Mouse (Mus musculus): Measurements from ENCODE around the gene Sh3kbp1. TPM values are rescaled to one million over a fixed set of nuclear protein-coding genes. Genes with fewer than 3 reads are reported as not detected.
A peak's percentile ranks its signal among the peaks of the same experiment; 100 is the strongest.

The Sh3kbp1 gene
- total and polyA plus RNA-seq, 3 experiments, result 45.4 to 85.8 (median 48.2) TPM

DNA sequence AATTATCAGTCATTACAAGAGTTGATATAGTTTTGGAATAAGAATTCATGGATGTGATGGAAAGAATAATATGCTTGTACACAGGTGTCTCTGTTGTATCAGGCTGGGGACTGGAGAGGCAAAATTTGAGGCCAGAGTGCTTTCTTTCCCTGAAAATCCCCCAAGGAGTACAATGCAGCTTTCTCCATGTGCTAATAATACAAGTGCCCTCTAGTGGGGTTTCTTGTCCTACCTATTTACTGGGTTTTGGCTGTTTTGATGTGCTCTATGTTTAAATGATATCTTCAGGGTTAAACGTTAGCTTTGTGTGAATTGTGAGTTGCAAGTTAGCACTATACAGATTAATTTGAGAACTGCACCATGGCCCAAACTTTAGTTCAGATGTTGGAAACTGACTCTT lies 35.4 kb upstream of the Sh3kbp1 start:
- Histone ChIP-seq H3K27me3 (replicated peaks) (no peaks in the 10 kb centered on the region), H3K36me3 (replicated peaks in 1 of 2; ENCODE audit: control insufficient read depth in 1 of 2, insufficient read depth in 1 of 2, low read length in 1 of 2) (peaks cover 2 to 5% of the 10 kb centered on the region in 2 experiments), H3K4me2 (ENCODE audit: insufficient read depth, low read depth, poor library complexity, severe bottlenecking) (no peak overlapping the region), H3K4me1 (ENCODE audit: control insufficient read depth in 1 of 2, insufficient read depth in 2 of 2) (no peaks in the 10 kb centered on the region), H3K79me2 (replicated peaks; ENCODE audit: control insufficient read depth, extremely low read depth, insufficient read depth, poor library complexity, severe bottlenecking) (no peaks in the 10 kb centered on the region), H3K27ac (ENCODE audit: insufficient read depth, low read depth) (no peak overlapping the region), H3K4me3 (replicated peaks in 1 of 3; ENCODE audit: low read depth in 2 of 3, low read length in 2 of 3, poor library complexity in 1 of 3) (no peak overlapping the region), H3K9me3 (replicated peaks; ENCODE audit: low read length) (no peaks in the 10 kb centered on the region), H3K9ac (ENCODE audit: insufficient read depth, low read depth) (no peak overlapping the region)
- in situ Hi-C loops (cut with MboI; ENCODE audit: low pct_ligation_motif_present, low pct_unique_long_range_greater_than_20kb, low sequenced_read_pairs), result no loop called here
- DNase-seq (ENCODE audit: extremely low read depth), result no peak
- dilution Hi-C loops (cut with MboI; ENCODE audit: extremely low pct_ligation_motif_present, extremely low pct_unique_long_range_greater_than_20kb, low sequenced_read_pairs), result no loop called here
- TF ChIP-seq RAD21 (IDR thresholded peaks at IDR 0.05; ENCODE audit: low read depth, low read length), result peak; percentile 14
- TF ChIP-seq NELFE (IDR thresholded peaks at IDR 0.05; ENCODE audit: low read depth, low read length), result no peak
- TF ChIP-seq JUND (conservative IDR thresholded peaks at IDR 0.05; ENCODE audit: low read depth, low read length), result no peak
- no peak for TF ChIP-seq ETS1 (conservative IDR thresholded peaks at IDR 0.05; ENCODE audit: low read depth, low read length)
- TF ChIP-seq MAZ (IDR thresholded peaks at IDR 0.05; ENCODE audit: low read depth, low read length), result no peak
- TF ChIP-seq TBP (conservative IDR thresholded peaks at IDR 0.05; ENCODE audit: low read depth, low read length), result no peak
- peak; percentile 29 for TF ChIP-seq SMC3 (IDR thresholded peaks at IDR 0.05; ENCODE audit: low read depth, low read length)
- no peak for TF ChIP-seq JUN (IDR thresholded peaks at IDR 0.05; ENCODE audit: insufficient read depth, low read depth, low read length)
- TF ChIP-seq PAX5 (IDR thresholded peaks at IDR 0.05; ENCODE audit: low read length), result no peak
- peak in 1 of 2 experiments; percentile 42; a peak in 2 of 4 replicates for TF ChIP-seq CTCF (conservative IDR thresholded peaks at IDR 0.05 in 1 of 2, IDR thresholded peaks at IDR 0.05 in 1 of 2; ENCODE audit: low read depth in 2 of 2, low read length in 2 of 2)
- TF ChIP-seq NRF1 (IDR thresholded peaks at IDR 0.05; ENCODE audit: low read depth, low read length), result no peak
- no peak for TF ChIP-seq ZMIZ1 (IDR thresholded peaks at IDR 0.05; ENCODE audit: low read depth, low read length)
- no peak for TF ChIP-seq KAT2A (IDR thresholded peaks at IDR 0.05; ENCODE audit: insufficient replicate concordance, low read length)
- TF ChIP-seq HCFC1 (IDR thresholded peaks at IDR 0.05; ENCODE audit: low read depth, low read length), result no peak
- TF ChIP-seq CHD2 (IDR thresholded peaks at IDR 0.05; ENCODE audit: low read length), result no peak
- TF ChIP-seq ZNF384 (IDR thresholded peaks at IDR 0.05; ENCODE audit: low read depth, low read length), result no peak

DNA sequence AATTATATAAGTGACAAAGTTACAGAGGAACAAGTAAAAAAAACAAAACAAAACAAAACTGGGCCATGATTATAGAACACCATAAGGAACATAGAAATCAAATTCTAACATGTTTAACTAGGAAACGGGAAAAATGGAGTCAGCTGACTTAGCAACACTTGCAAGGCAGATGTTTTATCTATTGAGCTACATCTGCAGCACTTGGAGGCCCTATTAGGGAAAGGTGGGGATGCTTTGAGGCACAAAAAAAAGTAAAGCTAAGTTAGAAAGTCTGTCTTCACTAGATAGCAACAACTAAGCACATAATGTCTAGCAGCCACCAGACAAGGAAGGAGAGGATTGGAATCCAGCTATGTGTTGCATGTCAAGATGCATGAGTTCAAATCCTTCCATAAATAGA lies 29.6 kb upstream of the Sh3kbp1 start:
- H3K4me3 ChIP-seq (replicated peaks in 1 of 3; ENCODE audit: low read depth in 2 of 3, low read length in 2 of 3, poor library complexity in 1 of 3), result no peak overlapping the region
- H3K4me2 ChIP-seq (ENCODE audit: insufficient read depth, low read depth, poor library complexity, severe bottlenecking), result no peak overlapping the region
- H3K27me3 ChIP-seq (replicated peaks), result no peaks in the 10 kb centered on the region
- no peak for DNase-seq (ENCODE audit: extremely low read depth)
- TF ChIP-seq EP300 (IDR thresholded peaks at IDR 0.05; ENCODE audit: low read length) (no peak), ZC3H11A (IDR thresholded peaks at IDR 0.05; ENCODE audit: low read depth, low read length) (no peak), ZNF384 (IDR thresholded peaks at IDR 0.05; ENCODE audit: low read depth, low read length) (no peak), POLR2A (IDR thresholded peaks at IDR 0.05; ENCODE audit: low read depth, low read length) (no peak), CHD1 (IDR thresholded peaks at IDR 0.05; ENCODE audit: low read depth, low read length) (no peak), ZMIZ1 (IDR thresholded peaks at IDR 0.05; ENCODE audit: low read depth, low read length) (no peak), MAFK (IDR thresholded peaks at IDR 0.05; ENCODE audit: insufficient replicate concordance, low read length) (no peak), CHD2 (IDR thresholded peaks at IDR 0.05; ENCODE audit: low read length) (no peak), CTCF (conservative IDR thresholded peaks at IDR 0.05 in 1 of 2, IDR thresholded peaks at IDR 0.05 in 1 of 2; ENCODE audit: low read depth in 2 of 2, low read length in 2 of 2) (no peak), SMC3 (IDR thresholded peaks at IDR 0.05; ENCODE audit: low read depth, low read length) (no peak), RAD21 (IDR thresholded peaks at IDR 0.05; ENCODE audit: low read depth, low read length) (no peak)
- no peaks in the 10 kb centered on the region for H3K79me2 ChIP-seq (replicated peaks; ENCODE audit: control insufficient read depth, extremely low read depth, insufficient read depth, poor library complexity, severe bottlenecking)
- no peak overlapping the region for H3K9ac ChIP-seq (ENCODE audit: insufficient read depth, low read depth)
- dilution Hi-C loops (cut with MboI; ENCODE audit: extremely low pct_ligation_motif_present, extremely low pct_unique_long_range_greater_than_20kb, low sequenced_read_pairs) (no loop called here), in situ Hi-C loops (cut with MboI; ENCODE audit: low pct_ligation_motif_present, low pct_unique_long_range_greater_than_20kb, low sequenced_read_pairs) (no loop called here)
- no peaks in the 10 kb centered on the region for H3K4me1 ChIP-seq (ENCODE audit: control insufficient read depth in 1 of 2, insufficient read depth in 2 of 2)
- H3K27ac ChIP-seq (ENCODE audit: insufficient read depth, low read depth), result no peak overlapping the region
- H3K36me3 ChIP-seq (replicated peaks in 1 of 2; ENCODE audit: control insufficient read depth in 1 of 2, insufficient read depth in 1 of 2, low read length in 1 of 2), result peaks cover 2 to 3% of the 10 kb centered on the region in 2 experiments
- no peaks in the 10 kb centered on the region for H3K9me3 ChIP-seq (replicated peaks; ENCODE audit: low read length)
